Mouse (Mus musculus) testis, adult 2 months (tissue): ENCODE measurements around the gene Tnfrsf9.

Experiments
- CTCF ChIP-seq: fragments of 200-500 bp; IDR thresholded peaks from 2 replicates; pipeline ENCODE4 v1.5.1; 2012; ENCODE audit warnings: low read depth, mild to moderate bottlenecking, inconsistent platforms, low read length, moderate library complexity; ENCODE audit not compliant: control insufficient read depth, insufficient read depth, insufficient replicate concordance
- POLR2A ChIP-seq: fragments of 200-500 bp; IDR thresholded peaks from 2 replicates; pipeline ENCODE4 v1.6.1; 2012; ENCODE audit warnings: low read depth, mild to moderate bottlenecking, inconsistent platforms, low read length, moderate library complexity; ENCODE audit not compliant: control insufficient read depth

GRCm38 (mm10) chr4:150872139-150872651 lies 42.2 kb upstream of the Tnfrsf9 start:
- TF ChIP-seq POLR2A: no peak
- no peak for TF ChIP-seq CTCF
